Mouse (Mus musculus) limb, embryonic 14.5 days (tissue): ENCODE data around the gene Sipa1l2. TPM values are rescaled to one million over a fixed set of nuclear protein-coding genes. Genes with fewer than 3 reads are reported as not detected.

Source experiments
- ATAC-seq: fragments of 200-750 bp; cut with Nextera tagmentation; 2 replicates; pipeline ENCODE4 v1.8.0; 2017; ENCODE audit warnings: low read depth, moderate number of reproducible peaks, moderate TSS enrichment; ENCODE audit not compliant: low FRiP score
- DNase-seq: peaks from one replicate; pipeline ENCODE4 v3.0.0-alpha.2; 2015; ENCODE audit warnings: low spot score
- H3K27ac ChIP-seq: fragments of 300-500 bp; sonication (generic); replicated peaks from 2 replicates; pipeline ENCODE4 v1.5.1; 2014; ENCODE audit warnings: low read depth, mild to moderate bottlenecking, low read length, moderate library complexity, mixed read lengths
- H3K27me3 ChIP-seq: fragments of 300-500 bp; sonication (generic); 2 replicates; pipeline ENCODE4 v1.6.1; 2014; ENCODE audit warnings: low read length, mixed read lengths; ENCODE audit not compliant: control insufficient read depth, insufficient read depth
- H3K36me3 ChIP-seq: fragments of 300-500 bp; sonication (generic); 2 replicates; pipeline ENCODE4 v1.6.1; 2014; ENCODE audit warnings: mild to moderate bottlenecking, low read length, moderate library complexity, mixed read lengths; ENCODE audit not compliant: control insufficient read depth, insufficient read depth
- H3K4me1 ChIP-seq: fragments of 300-500 bp; sonication (generic); 2 replicates; pipeline ENCODE4 v1.6.1; 2014; ENCODE audit warnings: antibody characterized with exemption, low read length, mixed read lengths; ENCODE audit not compliant: control insufficient read depth, insufficient read depth
- H3K4me2 ChIP-seq: fragments of 300-500 bp; sonication (generic); replicated peaks from 2 replicates; pipeline ENCODE4 v1.6.1; 2014; ENCODE audit warnings: low read depth, mild to moderate bottlenecking, low read length, moderate library complexity; ENCODE audit not compliant: severe bottlenecking
- H3K4me3 ChIP-seq: fragments of 300-500 bp; sonication (generic); replicated peaks from 2 replicates; pipeline ENCODE4 v1.5.1; 2014; ENCODE audit warnings: low read length
- H3K9ac ChIP-seq: fragments of 300-500 bp; sonication (generic); 2 replicates; pipeline ENCODE4 v1.6.1; 2014; ENCODE audit warnings: mild to moderate bottlenecking, low read depth, low read length, moderate library complexity; ENCODE audit not compliant: severe bottlenecking
- H3K9me3 ChIP-seq: fragments of 300-500 bp; sonication (generic); 2 replicates; pipeline ENCODE4 v1.6.1; 2016; ENCODE audit warnings: low read length; ENCODE audit not compliant: control insufficient read depth
- POLR2A ChIP-seq: fragments of 200-500 bp; IDR thresholded peaks from 2 replicates; pipeline ENCODE4 v1.8.0; 2012; ENCODE audit warnings: inconsistent platforms, mild to moderate bottlenecking, moderate library complexity, borderline replicate concordance; ENCODE audit not compliant: insufficient read depth, insufficient read length; ENCODE audit errors: extremely low read depth
- WGBS: fragments of 180-500 bp; shearing (Covaris S2); extraction: QIAGEN DNeasy Blood & Tissue Kit; methylation state at CpG from one replicate; pipeline ENCODE4 v1.1.7; 2014; 5-methylcytosine and 5-hydroxymethylcytosine counted together
- polyA plus RNA-seq, 2 experiments: library from polyadenylated mRNA; depleted of rRNA in 1 of 2; stranded (reverse) in 1 of 2; unstranded in 1 of 2; fragments of >200 nt; fragmentation: Nextera tagmentation in 1 of 2; extraction: Ambion mirVana in 1 of 2; gene quantifications; 2 replicates each; pipeline versions ENCODE4 v1.2.1 to v1.2.3; 2012 to 2014

The Sipa1l2 gene
- polyA plus RNA-seq, 2 experiments: 11.6 to 21.6 TPM

GRCm38 (mm10) chr8:125512561-125512960 lies 57.0 kb downstream of the Sipa1l2 start:
- Histone ChIP-seq H3K4me3 (no peak overlapping the region), H3K27ac (no peak overlapping the region), H3K36me3 (no peaks in the 10 kb centered on the region), H3K27me3 (no peaks in the 10 kb centered on the region), H3K4me2 (no peak overlapping the region), H3K4me1 (peaks cover 9% of the 10 kb centered on the region), H3K9me3 (no peaks in the 10 kb centered on the region), H3K9ac (no peak overlapping the region)
- TF ChIP-seq POLR2A: no peak
- DNase-seq (no peak), ATAC-seq (no peak)
- 70% methylated on average over 1 of the region's 1 CpGs for WGBS

DNA sequence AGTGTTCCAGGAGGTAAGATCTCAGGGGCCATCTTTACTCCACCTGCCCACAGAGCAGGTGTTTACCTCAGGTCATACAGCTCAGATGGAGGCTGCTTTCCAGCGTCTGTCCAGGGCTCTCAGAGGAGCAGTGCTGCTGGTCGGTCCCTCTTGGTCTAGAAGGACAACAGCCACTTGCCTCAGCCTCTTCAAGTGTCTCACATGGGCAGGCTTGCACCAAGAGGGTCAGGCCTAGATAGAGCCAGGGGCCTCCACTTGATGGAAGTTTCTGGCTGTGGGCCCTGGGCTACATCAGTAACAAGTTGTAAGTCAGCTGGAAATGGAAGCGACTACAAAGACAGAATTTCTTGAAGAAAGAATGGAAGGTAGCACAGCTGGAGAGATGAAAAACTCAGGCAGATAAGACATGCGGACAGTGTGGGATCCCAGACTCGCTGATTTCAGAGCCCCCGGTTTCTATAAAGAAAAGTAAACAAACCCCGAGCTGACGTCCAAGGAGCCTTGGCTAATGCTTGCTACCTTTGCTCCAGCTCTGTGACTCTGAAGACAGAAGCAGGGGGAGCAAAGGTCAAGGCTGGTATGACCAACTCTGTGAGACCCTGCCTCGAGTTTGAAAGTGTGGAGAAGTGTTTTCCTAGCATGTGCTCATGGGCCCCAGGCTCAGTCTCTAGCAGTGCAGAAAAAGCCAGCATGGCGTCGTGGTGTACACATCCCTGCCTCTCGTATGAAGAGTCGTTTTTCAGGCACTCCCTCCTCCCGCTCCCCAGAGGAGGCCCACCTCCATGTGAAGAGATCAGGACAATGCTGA lies 58.5 kb downstream of the Sipa1l2 start:
- DNase-seq: no peak
- Histone ChIP-seq H3K27ac (no peak overlapping the region), H3K36me3 (no peaks in the 10 kb centered on the region), H3K4me3 (no peak overlapping the region), H3K9me3 (no peaks in the 10 kb centered on the region), H3K27me3 (no peaks in the 10 kb centered on the region), H3K4me1 (peaks cover 9% of the 10 kb centered on the region), H3K9ac (no peak overlapping the region), H3K4me2 (no peak overlapping the region)
- no peak for ATAC-seq
- 73% methylated on average over 14 of the region's 14 CpGs for WGBS
- no peak for TF ChIP-seq POLR2A

GRCm38 (mm10) chr8:125509776-125510175 lies 59.8 kb downstream of the Sipa1l2 start:
- Histone ChIP-seq H3K4me2 (no peak overlapping the region), H3K9me3 (no peaks in the 10 kb centered on the region), H3K27ac (no peak overlapping the region), H3K27me3 (no peaks in the 10 kb centered on the region), H3K36me3 (no peaks in the 10 kb centered on the region), H3K9ac (no peak overlapping the region), H3K4me3 (no peak overlapping the region), H3K4me1 (peaks cover 11% of the 10 kb centered on the region)
- TF ChIP-seq POLR2A: no peak
- ATAC-seq (no peak), DNase-seq (no peak)
- WGBS: 15% methylated on average over 4 of the region's 4 CpGs

DNA sequence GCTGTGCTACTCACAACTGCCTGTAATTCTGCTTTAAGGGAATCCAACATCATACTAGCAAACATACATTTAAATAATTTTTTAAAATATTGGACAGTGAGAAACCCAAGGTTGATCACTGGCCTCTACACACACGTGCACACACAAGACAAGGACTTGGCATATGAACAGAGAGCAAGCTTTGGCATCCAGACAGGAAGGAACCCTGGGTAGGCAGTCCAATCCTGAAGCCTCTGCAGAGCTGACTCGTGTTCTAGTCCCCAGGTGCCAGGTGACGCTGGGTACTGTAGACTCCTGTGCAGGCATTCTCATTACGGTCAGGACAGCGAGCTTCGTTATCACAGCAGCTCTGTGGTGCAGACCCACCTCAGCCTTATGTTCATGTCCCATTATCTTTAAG lies 60.4 kb downstream of the Sipa1l2 start:
- DNase-seq (no peak), ATAC-seq (no peak)
- Histone ChIP-seq H3K9me3 (no peaks in the 10 kb centered on the region), H3K27me3 (no peaks in the 10 kb centered on the region), H3K9ac (no peak overlapping the region), H3K4me3 (no peak overlapping the region), H3K27ac (no peak overlapping the region), H3K4me2 (no peak overlapping the region), H3K4me1 (peaks cover 16% of the 10 kb centered on the region), H3K36me3 (no peaks in the 10 kb centered on the region)
- no peak for TF ChIP-seq POLR2A
- 55% methylated on average over 6 of the region's 6 CpGs for WGBS

GRCm38 (mm10) chr8:125507291-125507690 lies 62.3 kb downstream of the Sipa1l2 start:
- no peak overlapping the region for H3K4me3 ChIP-seq
- H3K36me3 ChIP-seq: no peaks in the 10 kb centered on the region
- H3K4me1 ChIP-seq: peaks cover 16% of the 10 kb centered on the region
- DNase-seq (no peak), ATAC-seq (no peak)
- no peak overlapping the region for H3K9ac ChIP-seq
- no peak overlapping the region for H3K27ac ChIP-seq
- H3K4me2 ChIP-seq: no peak overlapping the region
- 83% methylated on average over 8 of the region's 8 CpGs for WGBS
- TF ChIP-seq POLR2A: no peak
- no peaks in the 10 kb centered on the region for H3K9me3 ChIP-seq
- no peaks in the 10 kb centered on the region for H3K27me3 ChIP-seq
